Mouse (Mus musculus) myocyte (in vitro differentiated cells): ENCODE data around the gene BC052040.

Experiments used
- CEBPB ChIP-seq: IDR thresholded peaks from 2 replicates; pipeline ENCODE4 v1.6.1; 2011; ENCODE audit warnings: mild to moderate bottlenecking, moderate library complexity; ENCODE audit not compliant: poor library complexity, insufficient read depth, severe bottlenecking
- E2F4 ChIP-seq: IDR thresholded peaks from one replicate; pipeline ENCODE4 v1.6.1; 2011; ENCODE audit warnings: mild to moderate bottlenecking, control low read depth, moderate library complexity; ENCODE audit not compliant: insufficient read depth
- MAX ChIP-seq: IDR thresholded peaks from one replicate; pipeline ENCODE4 v1.6.1; 2011; ENCODE audit warnings: low read depth, mild to moderate bottlenecking, control low read depth
- MYOD1 ChIP-seq, 3 experiments: IDR thresholded peaks; one replicate each; pipeline ENCODE4 v1.6.1; 2011; ENCODE audit warnings: control low read depth in 2 of 3, low read depth in 2 of 3, mild to moderate bottlenecking in 2 of 3, moderate library complexity in 1 of 3; ENCODE audit not compliant: insufficient read length in 2 of 3, control insufficient read depth in 1 of 3
- MYOG ChIP-seq, 3 experiments: IDR thresholded peaks; one replicate each; pipeline ENCODE4 v1.6.1; 2011; ENCODE audit warnings: control low read depth in 2 of 3, low read depth in 2 of 3, mild to moderate bottlenecking in 2 of 3; ENCODE audit not compliant: insufficient read length in 2 of 3, control insufficient read depth in 1 of 3, insufficient read depth in 1 of 3
- POLR2A ChIP-seq: IDR thresholded peaks from one replicate; pipeline ENCODE4 v1.6.1; 2011; ENCODE audit warnings: low read depth, mild to moderate bottlenecking, control low read depth, moderate library complexity; ENCODE audit not compliant: insufficient read length
- POLR2AphosphoS2 ChIP-seq: IDR thresholded peaks from one replicate; pipeline ENCODE4 v1.6.1; 2011; ENCODE audit warnings: low read depth, control low read depth; ENCODE audit not compliant: insufficient read length
- REST ChIP-seq: IDR thresholded peaks from one replicate; pipeline ENCODE4 v1.6.1; 2011; ENCODE audit warnings: mild to moderate bottlenecking, control low read depth, moderate library complexity; ENCODE audit not compliant: insufficient read depth, insufficient read length
- SRF ChIP-seq: IDR thresholded peaks from one replicate; pipeline ENCODE4 v1.6.1; 2011; ENCODE audit warnings: low read depth; ENCODE audit not compliant: control insufficient read depth, insufficient read length
- TCF12 ChIP-seq: IDR thresholded peaks from one replicate; pipeline ENCODE4 v1.6.1; 2011; ENCODE audit warnings: mild to moderate bottlenecking, control low read depth; ENCODE audit not compliant: poor library complexity, insufficient read depth, severe bottlenecking
- TCF3 ChIP-seq: IDR thresholded peaks from one replicate; pipeline ENCODE4 v1.6.1; 2011; ENCODE audit warnings: low read depth, control low read depth; ENCODE audit not compliant: insufficient read length
- USF1 ChIP-seq: IDR thresholded peaks from one replicate; pipeline ENCODE4 v1.6.1; 2011; ENCODE audit warnings: low read depth, mild to moderate bottlenecking, control low read depth, moderate library complexity

DNA sequence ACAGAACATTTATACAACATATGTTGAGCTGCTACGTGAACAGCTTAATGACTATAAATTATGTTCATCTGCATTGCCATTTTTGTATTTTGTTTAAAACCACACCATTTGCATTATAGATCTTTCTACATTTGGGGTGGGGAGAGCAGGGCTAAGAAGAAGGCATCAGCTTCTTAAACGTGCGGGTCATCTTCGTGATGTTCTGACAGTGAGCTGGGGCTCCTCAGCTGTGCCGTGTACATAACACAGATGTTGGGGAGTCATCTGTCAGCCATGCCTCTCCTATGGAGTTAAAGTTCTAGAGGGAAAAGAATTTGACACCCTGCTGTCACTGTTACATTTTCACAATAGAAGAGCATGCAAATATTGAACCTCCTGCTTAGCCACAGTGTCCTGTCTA lies 19.2 kb downstream of the BC052040 start:
- TF ChIP-seq TCF12 (no peak), POLR2A (no peak), POLR2AphosphoS2 (no peak), MYOD1 (IDR thresholded peaks at IDR 0.05; ENCODE audit: control insufficient read depth in 1 of 3, insufficient read length in 2 of 3, low read depth in 2 of 3) (no peak), REST (no peak), MAX (no peak), USF1 (no peak), CEBPB (no peak), TCF3 (no peak), MYOG (IDR thresholded peaks at IDR 0.05; ENCODE audit: control insufficient read depth in 1 of 3, insufficient read depth in 1 of 3, insufficient read length in 2 of 3, low read depth in 2 of 3) (no peak), E2F4 (no peak), SRF (no peak)
